Mouse (Mus musculus): ENCODE measurements around the gene Rgma.

The Rgma gene

GRCm38 (mm10) chr7:73372352-73372970 is 2.8 kb upstream of the Rgma start:
- peak; percentile 89 for DNase-seq

DNA sequence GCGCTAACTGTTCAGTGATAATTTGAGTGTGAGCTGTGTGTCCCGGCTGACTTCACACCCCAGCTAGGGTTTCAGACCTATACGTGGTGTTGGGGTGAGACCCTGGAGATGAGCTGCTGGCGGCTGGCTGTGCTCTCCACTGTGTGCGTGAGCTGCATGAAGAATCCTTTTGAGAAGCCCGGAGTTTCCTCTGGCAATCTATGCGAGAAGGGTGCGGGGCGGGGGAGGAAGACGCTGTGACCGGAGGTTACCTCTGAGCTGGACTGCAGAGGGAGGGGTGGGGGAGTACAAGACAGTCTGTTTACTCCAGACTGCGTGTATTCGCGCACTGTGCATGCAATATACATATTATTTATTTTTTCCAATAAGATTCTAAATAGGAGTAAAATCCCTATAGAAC is 582 bp upstream of the Rgma start:
- DNase-seq, result no peak

- DNase-seq, result peak; percentile 88
Measured at GRCm38 (mm10) chr7:73376101-73377001, 1.0 kb downstream of the Rgma start.

DNA sequence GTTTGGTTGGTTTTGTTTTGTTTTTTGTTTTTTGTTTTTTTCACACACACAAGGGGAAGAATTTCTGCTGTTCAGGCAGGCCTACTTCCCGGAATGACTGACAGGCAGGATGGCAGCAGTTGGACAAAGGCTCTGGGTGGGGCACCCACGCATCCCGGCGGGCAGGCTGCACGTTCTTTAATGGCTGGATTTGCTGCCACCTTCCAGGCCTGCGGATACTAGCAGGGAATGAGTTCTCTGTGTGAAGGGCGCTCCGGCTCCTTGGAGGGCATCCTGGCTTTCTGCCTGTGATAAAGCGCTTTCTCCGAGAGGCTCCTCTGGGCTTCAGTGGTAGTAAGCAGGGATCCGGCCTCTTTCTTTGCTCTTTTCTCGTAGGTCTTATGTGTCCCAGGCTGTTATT is 2.0 kb downstream of the Rgma start:
- DNase-seq, result no peak

DNA sequence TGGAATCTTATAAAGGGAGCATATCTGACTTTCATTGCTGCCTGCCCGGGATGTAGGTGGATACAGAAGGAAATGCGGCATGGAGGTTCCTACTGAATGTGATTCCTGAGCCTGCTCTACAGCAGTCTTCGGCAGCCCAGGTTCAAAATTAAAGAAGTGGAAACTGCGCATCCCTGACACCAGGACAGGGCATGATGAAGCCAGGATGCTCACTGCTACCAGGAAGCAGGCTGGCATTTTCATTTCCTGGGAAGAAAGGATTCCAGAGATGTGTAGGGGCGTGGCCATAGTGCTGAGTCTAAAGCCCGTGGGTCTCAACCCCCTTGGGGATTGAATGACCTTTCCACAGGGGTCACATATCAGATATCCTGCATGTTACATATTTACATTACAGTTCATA is 2.7 kb downstream of the Rgma start:
- DNase-seq, result no peak

DNA sequence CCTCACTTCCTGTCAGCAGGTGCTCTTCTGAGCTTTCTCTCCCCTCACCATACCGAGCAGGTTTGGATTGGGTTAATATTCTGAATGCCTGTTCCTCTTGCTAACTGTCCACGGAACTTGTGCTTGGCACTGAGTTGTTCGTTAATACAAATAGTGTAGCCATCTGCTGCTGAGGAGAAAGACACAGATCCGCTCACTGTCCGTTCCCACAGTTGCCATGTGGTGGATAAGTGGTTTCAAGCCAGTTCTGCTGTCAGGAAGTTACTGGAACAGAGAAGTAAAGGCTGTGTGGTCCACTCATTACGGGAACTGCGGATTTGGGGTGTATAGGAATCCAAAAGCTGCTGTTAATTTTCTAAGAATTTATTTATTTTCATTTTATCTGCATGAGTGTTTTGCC is 7.5 kb downstream of the Rgma start:
- no peak for DNase-seq

DNA sequence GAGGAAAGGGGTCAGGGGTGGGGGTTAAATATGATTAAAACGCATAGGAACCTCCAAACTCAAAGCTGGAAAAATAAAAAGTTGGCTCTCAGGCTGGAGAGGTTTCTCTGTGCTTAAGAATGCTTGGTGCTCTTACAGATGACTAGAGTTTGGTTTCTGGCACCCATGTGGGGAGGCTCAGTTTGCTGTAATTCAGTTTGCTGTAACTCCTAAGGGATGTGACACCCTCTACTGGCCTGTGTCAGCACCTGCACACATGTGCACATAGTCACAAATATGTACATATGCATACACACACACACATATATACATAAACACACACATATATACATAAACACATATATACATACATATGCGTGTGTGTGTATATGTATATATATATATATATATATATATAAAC is 13.6 kb downstream of the Rgma start:
- DNase-seq, result no peak

- DNase-seq, result no peak
Measured at GRCm38 (mm10) chr7:73389419-73389818, 14.1 kb downstream of the Rgma start.

GRCm38 (mm10) chr7:73389871-73390294 is 14.6 kb downstream of the Rgma start:
- DNase-seq, result peak; percentile 48

GRCm38 (mm10) chr7:73390426-73391001 is 15.2 kb downstream of the Rgma start:
- DNase-seq, result no peak

DNA sequence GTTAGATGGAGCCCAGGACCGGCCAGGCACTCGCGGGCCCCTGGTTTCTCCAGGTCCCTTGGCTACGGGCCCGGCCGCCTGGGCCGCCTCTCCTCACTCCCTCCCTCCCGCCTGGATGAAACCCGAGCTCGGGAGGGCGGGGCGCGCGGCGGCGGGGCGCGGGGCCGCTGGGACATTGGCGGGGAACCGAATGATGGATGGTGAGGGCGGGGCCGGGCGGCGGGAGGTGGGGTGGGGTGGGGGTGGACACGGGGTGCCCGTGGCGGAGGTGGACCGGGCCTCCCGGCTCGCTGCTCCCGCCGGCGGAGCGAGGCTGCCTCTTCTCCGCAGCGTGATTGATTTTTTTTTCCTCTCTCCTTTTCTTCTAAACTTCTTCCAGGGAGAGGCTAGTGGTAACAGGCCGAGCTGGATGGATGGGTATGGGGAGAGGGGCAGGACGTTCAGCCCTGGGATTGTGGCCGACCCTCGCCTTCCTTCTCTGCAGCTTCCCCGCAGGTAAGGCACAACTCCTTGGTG is 15.8 kb downstream of the Rgma start:
- peak; percentile 94 for DNase-seq

- DNase-seq, result peak; percentile 54
Measured at GRCm38 (mm10) chr7:73391518-73392321, 16.4 kb downstream of the Rgma start.

GRCm38 (mm10) chr7:73392359-73392758 is 17.1 kb downstream of the Rgma start:
- DNase-seq, result no peak

DNA sequence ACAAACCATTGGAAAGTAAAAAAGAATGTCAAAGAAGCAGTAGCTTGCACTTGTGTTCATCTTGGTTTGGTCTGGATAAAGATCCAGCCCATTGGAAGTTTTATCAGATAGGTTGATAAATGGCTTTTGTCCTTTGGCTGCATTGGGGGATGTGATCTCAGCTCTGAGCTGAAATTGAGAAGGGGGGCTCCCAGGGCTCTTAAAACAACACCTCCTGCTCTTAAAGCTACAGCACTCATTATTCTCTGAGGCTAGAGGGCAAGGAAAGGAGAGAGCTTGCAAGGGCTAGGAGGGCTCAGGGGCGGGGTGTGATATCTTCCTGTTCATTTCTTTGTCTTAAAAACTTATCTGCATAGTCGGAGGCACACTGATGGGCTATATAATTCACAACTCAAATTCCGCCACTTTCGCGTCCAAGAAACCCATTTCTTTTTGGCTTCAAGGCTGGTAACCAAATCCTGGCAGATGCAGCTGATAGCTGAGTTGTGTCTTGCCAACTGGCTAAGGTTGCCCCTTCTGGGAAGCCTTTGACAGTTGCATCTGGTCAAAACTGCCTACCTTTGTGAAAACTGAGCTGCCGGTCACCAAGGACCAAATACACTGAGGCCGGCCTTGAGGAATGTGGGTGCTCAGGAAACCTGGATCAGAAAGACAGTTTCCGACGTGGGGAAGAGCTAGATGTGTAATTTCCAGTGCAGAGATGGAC is 18.2 kb downstream of the Rgma start:
- DNase-seq, result no peak

DNA sequence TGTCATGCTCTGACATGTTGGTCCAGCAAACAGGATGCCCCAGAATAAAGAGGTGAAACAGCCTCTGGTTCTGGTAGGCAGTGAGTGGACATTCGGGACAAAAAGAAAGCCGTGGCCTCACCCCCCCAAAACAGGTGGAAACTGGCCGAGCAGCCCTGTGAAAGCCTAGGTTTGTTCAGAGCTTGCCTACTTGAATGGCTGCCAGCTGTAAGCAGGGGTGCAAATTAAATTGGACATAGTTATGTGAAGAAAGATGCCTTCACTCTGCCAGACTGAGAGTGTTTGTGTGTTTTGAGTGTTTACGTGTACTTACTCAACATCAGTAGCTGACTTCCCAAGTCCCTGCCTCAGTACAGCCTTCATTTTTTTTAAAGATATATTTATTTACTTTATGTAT is 18.7 kb downstream of the Rgma start:
- peak; percentile 39 for DNase-seq

GRCm38 (mm10) chr7:73398319-73398718 is 23.0 kb downstream of the Rgma start:
- peak; percentile 95 for DNase-seq

DNA sequence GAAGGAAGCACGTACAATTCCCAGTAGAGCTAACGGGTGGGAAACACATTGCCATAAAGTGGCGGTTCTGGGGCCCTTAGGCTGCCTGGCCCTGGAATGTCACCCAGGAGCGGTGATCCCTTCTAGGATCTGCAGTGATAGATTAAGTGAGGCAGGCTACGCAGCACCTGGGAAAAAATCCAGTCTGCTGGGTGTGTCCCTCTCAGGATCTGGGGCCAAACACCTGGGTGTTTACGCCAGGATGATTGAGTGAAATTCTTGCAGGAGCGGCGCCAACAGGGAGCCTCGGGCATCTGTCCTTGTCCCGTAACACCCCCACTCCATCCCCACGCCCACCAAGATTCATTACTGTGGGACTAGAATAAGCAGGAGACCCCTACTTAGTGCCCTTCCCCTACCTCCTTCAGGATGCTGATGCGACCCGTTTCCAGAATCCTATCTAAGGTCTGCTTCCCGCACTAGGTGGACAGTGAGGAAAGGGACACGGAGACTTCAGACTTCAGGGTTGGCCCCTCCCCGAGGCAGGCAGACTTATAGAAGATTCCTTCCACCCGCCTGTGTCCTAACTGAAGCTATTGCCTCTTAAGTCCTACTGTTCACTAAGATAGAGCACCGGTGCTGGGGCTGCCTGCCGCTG is 23.6 kb downstream of the Rgma start:
- DNase-seq, result peak; percentile 30

DNA sequence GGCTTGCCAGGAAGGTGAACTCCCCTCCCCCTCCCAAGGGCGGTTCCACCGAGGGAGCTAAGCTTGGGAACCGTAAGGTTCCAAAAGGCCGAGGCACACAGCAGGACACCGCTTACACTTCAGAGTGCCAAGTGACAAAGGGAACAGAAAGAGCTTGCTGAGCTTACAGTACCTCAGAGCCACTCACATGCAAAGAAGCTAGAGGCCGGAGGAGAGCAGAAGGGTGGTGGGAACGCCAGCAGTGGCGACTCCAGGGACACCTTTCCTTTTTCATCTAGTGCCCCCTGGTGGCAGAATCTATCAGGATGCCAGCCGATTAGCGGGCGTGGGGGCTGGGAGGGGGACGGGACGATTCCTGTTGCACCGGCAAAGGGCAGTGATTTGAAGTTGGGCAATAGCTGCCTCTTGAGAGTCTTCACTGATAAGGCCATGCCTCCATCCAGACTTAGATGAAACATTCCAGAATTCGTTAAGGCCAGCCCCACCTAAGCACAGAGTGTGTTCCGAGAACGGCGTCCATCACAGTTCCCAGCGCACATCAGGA is 24.3 kb downstream of the Rgma start:
- peak; percentile 92 for DNase-seq

- no peak for DNase-seq
Measured at GRCm38 (mm10) chr7:73400051-73400916, 25.0 kb downstream of the Rgma start.

- no peak for DNase-seq
Measured at GRCm38 (mm10) chr7:73402106-73402505, 26.8 kb downstream of the Rgma start.

All from lung, postnatal 36 days (tissue).